Comparison of ENCODE assay signal across 19 mouse cellular contexts in genomic region chr1:135764206-135764528, GRCm38 (mm10). TPM values are rescaled to one million over a fixed set of nuclear protein-coding genes. Genes with fewer than 3 reads are reported as not detected.
DNase-seq lines count a peak whose midpoint lies in the region; ATAC-seq and TF ChIP-seq lines count a peak whose summit lies in the region.
"Had no signal": no experiment of that assay in that cellular context is flagged by ENCODE, and none has a peak within 500 bp of the region (broad histone marks: within the 10 kb centered on the region; RNA-seq: fewer than 3 reads in every experiment).

No protein-coding gene starts in this region.

- no peak for TF ChIP-seq EP300 in heart, postnatal 0 days (IDR thresholded peaks at IDR 0.05; ENCODE audit: low read depth)
- no peak for TF ChIP-seq EP300 in lung, postnatal 0 days (IDR thresholded peaks at IDR 0.05)

- H3K4me1 ChIP-seq in heart, postnatal 0 days (ENCODE audit: control insufficient read depth, insufficient read depth) = peaks cover 36% of the 10 kb centered on the region
- H3K4me1 ChIP-seq in lung, postnatal 0 days (ENCODE audit: insufficient read depth, low read depth, low read length) = peaks cover 14% of the 10 kb centered on the region; the same call in 1 of the 2 replicates
- H3K4me1 ChIP-seq in embryonic facial prominence, embryonic 15.5 days = peaks cover 61% of the 10 kb centered on the region
- H3K4me1 ChIP-seq in hindbrain, embryonic 11.5 days (replicated peaks; ENCODE audit: control insufficient read depth, insufficient read depth, low read length) = 0 out of 2 replicates have a peak, but pooled peaks cover 10% of the 10 kb centered on the region

- TF ChIP-seq CTCF in heart, postnatal 0 days (IDR thresholded peaks at IDR 0.05; ENCODE audit: low read depth) = no peak
- no peak for TF ChIP-seq CTCF in lung, postnatal 0 days (IDR thresholded peaks at IDR 0.05)

- H3K27me3 ChIP-seq in heart, postnatal 0 days (ENCODE audit: control insufficient read depth, insufficient read depth, low read length) = no peaks in the 10 kb centered on the region
- no peaks in the 10 kb centered on the region for H3K27me3 ChIP-seq in lung, postnatal 0 days (replicated peaks; ENCODE audit: insufficient read depth, low read length)
- H3K27me3 ChIP-seq in embryonic facial prominence, embryonic 15.5 days = no peaks in the 10 kb centered on the region
- 0 out of 2 replicates have a peak, but pooled peaks cover 2% of the 10 kb centered on the region for H3K27me3 ChIP-seq in hindbrain, embryonic 11.5 days (ENCODE audit: control insufficient read depth, insufficient read depth, low read length)
- H3K27me3 ChIP-seq: neural tube, embryonic 12.5 days had no signal

- 0 out of 2 replicates have a peak overlapping the region, but pooled peaks have one; percentile 35 for H3K27ac ChIP-seq in heart, postnatal 0 days (ENCODE audit: low read depth)
- H3K27ac ChIP-seq in lung, postnatal 0 days (ENCODE audit: low read length) = peak overlapping the region; percentile 73
- 0 out of 2 replicates have a peak overlapping the region, but pooled peaks have one; percentile 44 for H3K27ac ChIP-seq in embryonic facial prominence, embryonic 15.5 days (replicated peaks)
- no peak overlapping the region for H3K27ac ChIP-seq in hindbrain, embryonic 11.5 days (ENCODE audit: low read depth, low read length)
- H3K27ac ChIP-seq: forebrain, embryonic 10.5 days; limb, embryonic 12.5 days; macrophage; midbrain, embryonic 15.5 days; neural tube, embryonic 12.5 days had no signal

- ATAC-seq in heart, postnatal 0 days (ENCODE audit: insufficient read depth, low read depth) = no peak
- ATAC-seq in lung, postnatal 0 days = no peak
- ATAC-seq in embryonic facial prominence, embryonic 15.5 days (ENCODE audit: insufficient number of reproducible peaks, low FRiP score, low TSS enrichment, low read depth) = no peak
- no peak for ATAC-seq in hindbrain, embryonic 11.5 days (ENCODE audit: low FRiP score)
- ATAC-seq: activated CD4-positive, CD25-positive, alpha-beta regulatory T cell, adult 4 months; CD4-positive, CD25-positive, alpha-beta regulatory T cell, adult 4 months; midbrain, embryonic 15.5 days had no signal

- peak; percentile 48 for DNase-seq in heart, postnatal 0 days (ENCODE audit: low spot score)
- DNase-seq in heart, adult 11 months = no peak
- peak; percentile 41 for DNase-seq in lung, postnatal 0 days (ENCODE audit: low spot score)
- no peak for DNase-seq in lung, postnatal 36 days
- DNase-seq in urinary bladder, adult 18-20 months (ENCODE audit: low spot score in 2 of 2) = no peak
- DNase-seq in hindbrain, embryonic 11.5 days (ENCODE audit: low spot score) = no peak
- DNase-seq: adrenal gland, postnatal 25 days; cerebellum, postnatal 10 days; gastrocnemius, postnatal 14 days; right cerebral cortex, postnatal 14 days had no signal

- no peak overlapping the region for H3K4me2 ChIP-seq in heart, postnatal 0 days (ENCODE audit: low read depth, low read length)
- H3K4me2 ChIP-seq in lung, postnatal 0 days (replicated peaks; ENCODE audit: low read depth, low read length) = no peak overlapping the region
- no peak overlapping the region for H3K4me2 ChIP-seq in embryonic facial prominence, embryonic 15.5 days (replicated peaks)
- H3K4me2 ChIP-seq in hindbrain, embryonic 11.5 days (replicated peaks; ENCODE audit: low read depth, low read length) = no peak overlapping the region
- H3K4me2 ChIP-seq: limb, embryonic 12.5 days; midbrain, embryonic 15.5 days; neural tube, embryonic 12.5 days had no signal

- no peak overlapping the region for H3K4me3 ChIP-seq in heart, postnatal 0 days (ENCODE audit: low read depth, low read length)
- H3K4me3 ChIP-seq in lung, postnatal 0 days (ENCODE audit: low read depth, low read length) = no peak overlapping the region
- no peak overlapping the region for H3K4me3 ChIP-seq in embryonic facial prominence, embryonic 15.5 days (replicated peaks)
- no peak overlapping the region for H3K4me3 ChIP-seq in hindbrain, embryonic 11.5 days (ENCODE audit: low read depth, low read length)
- H3K4me3 ChIP-seq: forebrain, embryonic 10.5 days; left cerebral cortex, adult 2 months; limb, embryonic 12.5 days; midbrain, embryonic 15.5 days; neural tube, embryonic 12.5 days had no signal

- no peak overlapping the region for H3K9ac ChIP-seq in heart, postnatal 0 days (replicated peaks; ENCODE audit: low read depth, low read length)
- no peak overlapping the region for H3K9ac ChIP-seq in lung, postnatal 0 days (replicated peaks; ENCODE audit: low read depth)
- no peak overlapping the region for H3K9ac ChIP-seq in embryonic facial prominence, embryonic 15.5 days
- H3K9ac ChIP-seq in hindbrain, embryonic 11.5 days (ENCODE audit: low read depth, low read length) = no peak overlapping the region
- H3K9ac ChIP-seq: limb, embryonic 12.5 days; midbrain, embryonic 15.5 days; neural tube, embryonic 12.5 days had no signal

- no peaks in the 10 kb centered on the region for H3K9me3 ChIP-seq in heart, postnatal 0 days (replicated peaks; ENCODE audit: control insufficient read depth, low read length)
- H3K9me3 ChIP-seq in lung, postnatal 0 days (ENCODE audit: low read length) = no peaks in the 10 kb centered on the region
- no peaks in the 10 kb centered on the region for H3K9me3 ChIP-seq in embryonic facial prominence, embryonic 15.5 days (replicated peaks)
- H3K9me3 ChIP-seq in hindbrain, embryonic 11.5 days (ENCODE audit: control insufficient read depth, low read length) = no peaks in the 10 kb centered on the region
- H3K9me3 ChIP-seq: forebrain, embryonic 10.5 days; limb, embryonic 12.5 days; midbrain, embryonic 15.5 days; neural tube, embryonic 12.5 days had no signal

- 25% methylated on average over 2 of the region's 2 CpGs for WGBS in heart, postnatal 0 days
- 44% methylated on average over 2 of the region's 2 CpGs for WGBS in lung, postnatal 0 days
- WGBS in embryonic facial prominence, embryonic 15.5 days = 39% methylated on average over 2 of the region's 2 CpGs
- WGBS in hindbrain, embryonic 11.5 days = 61% methylated on average over 2 of the region's 2 CpGs

- peaks cover 10% of the 10 kb centered on the region for H3K36me3 ChIP-seq in heart, postnatal 0 days (replicated peaks; ENCODE audit: control insufficient read depth, insufficient read depth, low read length)
- no peaks in the 10 kb centered on the region for H3K36me3 ChIP-seq in lung, postnatal 0 days (ENCODE audit: insufficient read depth, low read length)
- peaks cover 9% of the 10 kb centered on the region for H3K36me3 ChIP-seq in embryonic facial prominence, embryonic 15.5 days
- no peaks in the 10 kb centered on the region for H3K36me3 ChIP-seq in hindbrain, embryonic 11.5 days (ENCODE audit: control insufficient read depth, insufficient read depth, low read length)
- H3K36me3 ChIP-seq: midbrain, embryonic 15.5 days had no signal

RNA-seq across cellular contexts. Expression of gene Phlda3, which starts 1.8 kb away (rescaled TPM):
- total RNA-seq in heart, postnatal 0 days (2014; rRNA removed; ENCODE audit: low replicate concordance) = 87.5 and 130 TPM in 2 replicates
- 65.5 and 67.2 TPM in 2 replicates for polyA plus RNA-seq in heart, postnatal 0 days (2015; fragmentation: Nextera tagmentation; extraction: Ambion mirVana)
- polyA plus RNA-seq in lung, postnatal 0 days (2015; fragmentation: Nextera tagmentation; extraction: Ambion mirVana) = 80.7 and 82.0 TPM in 2 replicates
- 113 and 119 TPM in 2 replicates for polyA plus RNA-seq in embryonic facial prominence, embryonic 15.5 days (2015; fragmentation: Nextera tagmentation; extraction: Ambion mirVana)
- 18.2 and 18.6 TPM in 2 replicates for polyA plus RNA-seq in hindbrain, embryonic 11.5 days (2014; fragmentation: Nextera tagmentation; extraction: Ambion mirVana)

RNA-seq across cellular contexts. Expression of gene Tnni1, which starts 15.1 kb away (rescaled TPM):
- total RNA-seq in heart, postnatal 0 days (2014; rRNA removed; ENCODE audit: low replicate concordance) = 4,186 and 4,592 TPM in 2 replicates
- 4,392 and 4,399 TPM in 2 replicates for polyA plus RNA-seq in heart, postnatal 0 days (2015; fragmentation: Nextera tagmentation; extraction: Ambion mirVana)
- 26.1 and 31.2 TPM in 2 replicates for polyA plus RNA-seq in lung, postnatal 0 days (2015; fragmentation: Nextera tagmentation; extraction: Ambion mirVana)
- 297 and 410 TPM in 2 replicates for polyA plus RNA-seq in embryonic facial prominence, embryonic 15.5 days (2015; fragmentation: Nextera tagmentation; extraction: Ambion mirVana)
- polyA plus RNA-seq in hindbrain, embryonic 11.5 days (2014; fragmentation: Nextera tagmentation; extraction: Ambion mirVana) = 6.0 and 11.3 TPM in 2 replicates
- total RNA-seq: adrenal gland, postnatal 25 days had no signal
- polyA plus RNA-seq: activated CD4-positive, CD25-positive, alpha-beta regulatory T cell, adult 4 months; CD4-positive, CD25-positive, alpha-beta regulatory T cell, adult 4 months; macrophage had no signal

RNA-seq across cellular contexts. Expression of gene Csrp1, which starts 44.3 kb away (rescaled TPM):
- 529 and 840 TPM in 2 replicates for total RNA-seq in heart, postnatal 0 days (2014; rRNA removed; ENCODE audit: low replicate concordance)
- polyA plus RNA-seq in heart, postnatal 0 days (2015; fragmentation: Nextera tagmentation; extraction: Ambion mirVana) = 128 and 145 TPM in 2 replicates
- polyA plus RNA-seq in lung, postnatal 0 days (2015; fragmentation: Nextera tagmentation; extraction: Ambion mirVana) = 449 and 545 TPM in 2 replicates
- 118 and 128 TPM in 2 replicates for polyA plus RNA-seq in embryonic facial prominence, embryonic 15.5 days (2015; fragmentation: Nextera tagmentation; extraction: Ambion mirVana)
- polyA plus RNA-seq in hindbrain, embryonic 11.5 days (2014; fragmentation: Nextera tagmentation; extraction: Ambion mirVana) = 42.2 and 42.8 TPM in 2 replicates

RNA-seq across cellular contexts. Expression of gene Lad1, which starts 54.2 kb away (rescaled TPM):
- 4.4 and 32.9 TPM in 2 replicates for total RNA-seq in heart, postnatal 0 days (2014; rRNA removed; ENCODE audit: low replicate concordance)
- 9.1 and 11.1 TPM in 2 replicates for polyA plus RNA-seq in heart, postnatal 0 days (2015; fragmentation: Nextera tagmentation; extraction: Ambion mirVana)
- polyA plus RNA-seq in lung, postnatal 0 days (2015; fragmentation: Nextera tagmentation; extraction: Ambion mirVana) = 4.4 and 6.0 TPM in 2 replicates
- 57.9 and 58.0 TPM in 2 replicates for polyA plus RNA-seq in embryonic facial prominence, embryonic 15.5 days (2015; fragmentation: Nextera tagmentation; extraction: Ambion mirVana)
- 0.96 and 1.3 TPM in 2 replicates for polyA plus RNA-seq in hindbrain, embryonic 11.5 days (2014; fragmentation: Nextera tagmentation; extraction: Ambion mirVana)
- total RNA-seq: adrenal gland, postnatal 25 days had no signal

Comparison
In these comparisons a context has a peak if more than half of its experiments do, and no peak if none do; other contexts are left out.
1. DNase-seq: peak in heart, postnatal 0 days (single experiment) and lung, postnatal 0 days (single experiment); none in heart, adult 11 months (single experiment), lung, postnatal 36 days (single experiment), urinary bladder, adult 18-20 months (0 of 2) and hindbrain, embryonic 11.5 days (single experiment).
2. RNA of gene Tnni1, which starts 15.1 kb away (polyA plus RNA-seq): 4,392 to 4,399 TPM in heart, postnatal 0 days; 297 to 410 TPM in embryonic facial prominence, embryonic 15.5 days, 26.1 to 31.2 TPM in lung, postnatal 0 days and 6.0 to 11.3 TPM in hindbrain, embryonic 11.5 days; every median in the first group is over 10 times any median in the second.